Mouse (Mus musculus) kidney, postnatal 14 days (tissue): ENCODE results near the gene Arnt.
"Not testable (repeated sequence)": the region's sequence is repeated elsewhere in the genome, so short reads cannot be mapped to it uniquely, and the experiment has no call there.

ENCODE experiments used
- DNase-seq: peaks from one replicate; pipeline ENCODE4 v3.0.0; 2022; ENCODE audit warnings: mixed read lengths

The Arnt gene

GRCm38 (mm10) chr3:95434136-95434982 lies at the start of gene Arnt:
Arnt (plus strand) TSS chr3:95434388.
- peak; percentile 96 for DNase-seq

- DNase-seq = no peak
Observed at GRCm38 (mm10) chr3:95385401-95386075, 48.6 kb upstream of the Arnt start.

- peak; percentile 30 for DNase-seq
Observed at GRCm38 (mm10) chr3:95394385-95394784, 39.8 kb upstream of the Arnt start.

GRCm38 (mm10) chr3:95402741-95403140 lies 31.4 kb upstream of the Arnt start, which contains the start of gene 4930558C23Rik:
4930558C23Rik (minus strand) TSS chr3:95402841.
- no peak for DNase-seq

GRCm38 (mm10) chr3:95407728-95408127 lies 26.5 kb upstream of the Arnt start:
- DNase-seq = no peak

- no peak for DNase-seq
Observed at GRCm38 (mm10) chr3:95408852-95409251, 25.3 kb upstream of the Arnt start.

GRCm38 (mm10) chr3:95412268-95412667 lies 21.9 kb upstream of the Arnt start:
- DNase-seq = no peak

- DNase-seq = no peak
Observed at GRCm38 (mm10) chr3:95417866-95418265, 16.3 kb upstream of the Arnt start.

- not testable (repeated sequence) for DNase-seq
Observed at GRCm38 (mm10) chr3:95426476-95426875, 7.7 kb upstream of the Arnt start.

- not testable (repeated sequence) for DNase-seq
Observed at GRCm38 (mm10) chr3:95427117-95427890, 6.9 kb upstream of the Arnt start.

GRCm38 (mm10) chr3:95427891-95428238 lies 6.3 kb upstream of the Arnt start:
- peak; percentile 15 for DNase-seq

- not testable (repeated sequence) for DNase-seq
Observed at GRCm38 (mm10) chr3:95428423-95428822, 5.8 kb upstream of the Arnt start.

- DNase-seq = no peak
Observed at GRCm38 (mm10) chr3:95433301-95433915, 780 bp upstream of the Arnt start.

GRCm38 (mm10) chr3:95434983-95435370 lies 789 bp downstream of the Arnt start:
- DNase-seq = no peak

GRCm38 (mm10) chr3:95435561-95435960 lies 1.4 kb downstream of the Arnt start:
- no peak for DNase-seq

GRCm38 (mm10) chr3:95438636-95439035 lies 4.4 kb downstream of the Arnt start:
- not testable (repeated sequence) for DNase-seq

- DNase-seq = no peak
Observed at GRCm38 (mm10) chr3:95439670-95440069, 5.5 kb downstream of the Arnt start.

GRCm38 (mm10) chr3:95442406-95443117 lies 8.4 kb downstream of the Arnt start:
- DNase-seq = peak; percentile 18

GRCm38 (mm10) chr3:95445311-95445710 lies 11.1 kb downstream of the Arnt start:
- DNase-seq = no peak

GRCm38 (mm10) chr3:95450408-95450807 lies 16.2 kb downstream of the Arnt start:
- peak; percentile 53 for DNase-seq

- no peak for DNase-seq
Observed at GRCm38 (mm10) chr3:95450915-95451314, 16.7 kb downstream of the Arnt start.

GRCm38 (mm10) chr3:95456367-95456766 lies 22.2 kb downstream of the Arnt start:
- no peak for DNase-seq
